Mouse (Mus musculus) embryonic facial prominence, embryonic 15.5 days (tissue): Measurements from ENCODE around the gene Habp2. TPM values are rescaled to one million over a fixed set of nuclear protein-coding genes. Genes with fewer than 3 reads are reported as not detected.

ENCODE experiments used
- ATAC-seq: fragments of 200-750 bp; cut with Nextera tagmentation; 2 replicates; pipeline ENCODE4 v1.8.0; 2017; ENCODE audit warnings: low read depth, moderate TSS enrichment; ENCODE audit not compliant: insufficient number of reproducible peaks, low FRiP score, low TSS enrichment
- H3K27ac ChIP-seq: fragments of 300-500 bp; sonication (generic); replicated peaks from 2 replicates; pipeline ENCODE4 v1.5.1; 2015; ENCODE audit warnings: mild to moderate bottlenecking, inconsistent platforms
- H3K27me3 ChIP-seq: fragments of 300-500 bp; sonication (generic); 2 replicates; pipeline ENCODE4 v1.6.1; 2015; ENCODE audit warnings: inconsistent platforms
- H3K36me3 ChIP-seq: fragments of 300-500 bp; sonication (generic); 2 replicates; pipeline ENCODE4 v1.6.1; 2015; ENCODE audit warnings: mild to moderate bottlenecking, inconsistent platforms
- H3K4me1 ChIP-seq: fragments of 300-500 bp; sonication (generic); 2 replicates; pipeline ENCODE4 v1.6.1; 2015; ENCODE audit warnings: inconsistent platforms
- H3K4me2 ChIP-seq: fragments of 300-500 bp; sonication (generic); replicated peaks from 2 replicates; pipeline ENCODE4 v1.6.1; 2015; ENCODE audit warnings: mild to moderate bottlenecking, inconsistent platforms
- H3K4me3 ChIP-seq: fragments of 300-500 bp; sonication (generic); replicated peaks from 2 replicates; pipeline ENCODE4 v1.5.1; 2015; ENCODE audit warnings: mild to moderate bottlenecking, inconsistent platforms
- H3K9ac ChIP-seq: fragments of 300-500 bp; sonication (generic); 2 replicates; pipeline ENCODE4 v1.6.1; 2015; ENCODE audit warnings: inconsistent platforms
- H3K9me3 ChIP-seq: fragments of 300-500 bp; sonication (generic); replicated peaks from 2 replicates; pipeline ENCODE4 v1.6.1; 2016; ENCODE audit warnings: inconsistent platforms
- WGBS: fragments of 180-500 bp; shearing (Covaris S2); methylation state at CpG from one replicate; pipeline ENCODE4 v1.1.7; 2015; 5-methylcytosine and 5-hydroxymethylcytosine counted together
- polyA plus RNA-seq: library from polyadenylated mRNA; unstranded; fragments of >200 nt; fragmentation: Nextera tagmentation; extraction: Ambion mirVana; gene quantifications from 2 replicates; pipeline ENCODE4 v1.2.1, GENCODE M21; 2015

Gene Habp2
- polyA plus RNA-seq, 1 experiment from 2014 or later, result 0.24 TPM

- WGBS, result 65% methylated on average over 15 of the region's 15 CpGs
- no peak overlapping the region for H3K4me3 ChIP-seq
- H3K4me2 ChIP-seq, result no peak overlapping the region
- H3K4me1 ChIP-seq, result no peaks in the 10 kb centered on the region
- no peaks in the 10 kb centered on the region for H3K36me3 ChIP-seq
- H3K27me3 ChIP-seq, result no peaks in the 10 kb centered on the region
- no peaks in the 10 kb centered on the region for H3K9me3 ChIP-seq
- ATAC-seq, result no peak
- H3K27ac ChIP-seq, result no peak overlapping the region
- H3K9ac ChIP-seq, result no peak overlapping the region
These were observed 77.0 kb downstream of the Habp2 start for GRCm38 (mm10) chr19:56363721-56364460.

- no peaks in the 10 kb centered on the region for H3K36me3 ChIP-seq
- 68% methylated on average over 8 of the region's 8 CpGs for WGBS
- no peak overlapping the region for H3K9ac ChIP-seq
- no peaks in the 10 kb centered on the region for H3K4me1 ChIP-seq
- H3K4me2 ChIP-seq, result no peak overlapping the region
- ATAC-seq, result no peak
- H3K4me3 ChIP-seq, result no peak overlapping the region
- H3K27ac ChIP-seq, result no peak overlapping the region
- H3K9me3 ChIP-seq, result no peaks in the 10 kb centered on the region
- H3K27me3 ChIP-seq, result no peaks in the 10 kb centered on the region
These were observed 77.6 kb downstream of the Habp2 start for GRCm38 (mm10) chr19:56364563-56364962.

GRCm38 (mm10) chr19:56366168-56366567 is 79.2 kb downstream of the Habp2 start:
- Histone ChIP-seq H3K4me2 (no peak overlapping the region), H3K27me3 (no peaks in the 10 kb centered on the region), H3K9ac (no peak overlapping the region), H3K36me3 (no peaks in the 10 kb centered on the region), H3K4me3 (no peak overlapping the region), H3K4me1 (no peaks in the 10 kb centered on the region), H3K9me3 (no peaks in the 10 kb centered on the region), H3K27ac (no peak overlapping the region)
- WGBS, result 67% methylated on average over 11 of the region's 11 CpGs
- ATAC-seq, result no peak

GRCm38 (mm10) chr19:56366625-56367024 is 79.7 kb downstream of the Habp2 start:
- WGBS, result 71% methylated on average over 9 of the region's 9 CpGs
- Histone ChIP-seq H3K9ac (no peak overlapping the region), H3K27me3 (no peaks in the 10 kb centered on the region), H3K4me1 (no peaks in the 10 kb centered on the region), H3K9me3 (no peaks in the 10 kb centered on the region), H3K36me3 (no peaks in the 10 kb centered on the region), H3K27ac (no peak overlapping the region), H3K4me2 (no peak overlapping the region), H3K4me3 (no peak overlapping the region)
- ATAC-seq, result no peak

GRCm38 (mm10) chr19:56367778-56368177 is 80.8 kb downstream of the Habp2 start:
- Histone ChIP-seq H3K36me3 (no peaks in the 10 kb centered on the region), H3K4me3 (no peak overlapping the region), H3K4me1 (0 out of 2 replicates have a peak, but pooled peaks cover 2% of the 10 kb centered on the region), H3K4me2 (no peak overlapping the region), H3K27ac (no peak overlapping the region), H3K9ac (no peak overlapping the region), H3K27me3 (no peaks in the 10 kb centered on the region), H3K9me3 (no peaks in the 10 kb centered on the region)
- ATAC-seq, result no peak
- 60% methylated on average over 7 of the region's 7 CpGs for WGBS

GRCm38 (mm10) chr19:56368912-56369311 is 82.0 kb downstream of the Habp2 start:
- 0 out of 2 replicates have a peak, but pooled peaks cover 2% of the 10 kb centered on the region for H3K4me1 ChIP-seq
- no peak for ATAC-seq
- H3K9ac ChIP-seq, result no peak overlapping the region
- no peak overlapping the region for H3K4me2 ChIP-seq
- 76% methylated on average over 7 of the region's 7 CpGs for WGBS
- no peaks in the 10 kb centered on the region for H3K9me3 ChIP-seq
- no peaks in the 10 kb centered on the region for H3K36me3 ChIP-seq
- H3K4me3 ChIP-seq, result no peak overlapping the region
- H3K27ac ChIP-seq, result no peak overlapping the region
- H3K27me3 ChIP-seq, result no peaks in the 10 kb centered on the region

Other genes starting within 250 kb of the Habp2 start
- 3.3 and 4.8 TPM in 2 replicates for gene Nrap, start 102.9 kb downstream of the Habp2 start, polyA plus RNA-seq
- 25.0 and 25.1 TPM in 2 replicates for gene Casp7, start 110.0 kb downstream of the Habp2 start, polyA plus RNA-seq
- 1.2 and 1.9 TPM in 2 replicates for gene Plekhs1, start 174.5 kb downstream of the Habp2 start, polyA plus RNA-seq